Mouse (Mus musculus): ENCODE data around the gene Tpm1. TPM values are rescaled to one million over a fixed set of nuclear protein-coding genes. Genes with fewer than 3 reads are reported as not detected.
A peak's percentile ranks its signal among the peaks of the same experiment; 100 is the strongest.

Gene Tpm1
- total RNA-seq, 2 experiments from 2014 or later: 43.8 to 47.0 TPM

GRCm38 (mm10) chr9:67046881-67047605, 2.2 kb downstream of the Tpm1 start:
- ATAC-seq (replicated peaks; ENCODE audit: poor library complexity): no peak

- no peak for ATAC-seq (replicated peaks; ENCODE audit: poor library complexity)
These were observed 3.1 kb downstream of the Tpm1 start for GRCm38 (mm10) chr9:67045966-67046602.

GRCm38 (mm10) chr9:67045306-67045675, 3.9 kb downstream of the Tpm1 start:
- ATAC-seq (replicated peaks; ENCODE audit: poor library complexity): no peak

GRCm38 (mm10) chr9:67044551-67045305, 4.5 kb downstream of the Tpm1 start:
- peak; percentile 23 for ATAC-seq (replicated peaks; ENCODE audit: poor library complexity)

GRCm38 (mm10) chr9:67043231-67044199, 5.7 kb downstream of the Tpm1 start:
- ATAC-seq (replicated peaks; ENCODE audit: poor library complexity): peak; percentile 84

GRCm38 (mm10) chr9:67042813-67043207, 6.4 kb downstream of the Tpm1 start:
- no peak for ATAC-seq (replicated peaks; ENCODE audit: poor library complexity)

- no peak for ATAC-seq (replicated peaks; ENCODE audit: poor library complexity)
These were observed 7.1 kb downstream of the Tpm1 start for GRCm38 (mm10) chr9:67041840-67042812.

- ATAC-seq (replicated peaks; ENCODE audit: poor library complexity): no peak
These were observed 8.0 kb downstream of the Tpm1 start for GRCm38 (mm10) chr9:67040963-67041839.

GRCm38 (mm10) chr9:67039867-67040266, 9.3 kb downstream of the Tpm1 start:
- no peak for ATAC-seq (replicated peaks; ENCODE audit: poor library complexity)

GRCm38 (mm10) chr9:67038686-67039085, 10.5 kb downstream of the Tpm1 start:
- ATAC-seq (replicated peaks; ENCODE audit: poor library complexity): no peak

GRCm38 (mm10) chr9:67037666-67038065, 11.5 kb downstream of the Tpm1 start:
- ATAC-seq (replicated peaks; ENCODE audit: poor library complexity): no peak

- no peak for ATAC-seq (replicated peaks; ENCODE audit: poor library complexity)
These were observed 12.6 kb downstream of the Tpm1 start for GRCm38 (mm10) chr9:67036527-67037118.

GRCm38 (mm10) chr9:67035957-67036451, 13.2 kb downstream of the Tpm1 start:
- peak; percentile 63; the same call in 1 of the 2 replicates for ATAC-seq (replicated peaks; ENCODE audit: poor library complexity)

- no peak for ATAC-seq (replicated peaks; ENCODE audit: poor library complexity)
These were observed 14.5 kb downstream of the Tpm1 start for GRCm38 (mm10) chr9:67034677-67035076.

GRCm38 (mm10) chr9:67033016-67033415, 16.2 kb downstream of the Tpm1 start:
- no peak for ATAC-seq (replicated peaks; ENCODE audit: poor library complexity)

GRCm38 (mm10) chr9:67032611-67033010, 16.6 kb downstream of the Tpm1 start:
- no peak for ATAC-seq (replicated peaks; ENCODE audit: poor library complexity)

GRCm38 (mm10) chr9:67029518-67029917, 19.7 kb downstream of the Tpm1 start:
- ATAC-seq (replicated peaks; ENCODE audit: poor library complexity): no peak

- no peak for ATAC-seq (replicated peaks; ENCODE audit: poor library complexity)
These were observed 20.3 kb downstream of the Tpm1 start for GRCm38 (mm10) chr9:67028929-67029328.
